Mouse (Mus musculus) adrenal gland (tissue): ENCODE data around the gene Nxt1.

Experiments used
- intact Hi-C: fragments of 180-260 bp; cut with DNase I; formaldehyde crosslinking; loops from one replicate; pipeline ENCODE4 v1.15.1; 2025

Gene Nxt1

DNA sequence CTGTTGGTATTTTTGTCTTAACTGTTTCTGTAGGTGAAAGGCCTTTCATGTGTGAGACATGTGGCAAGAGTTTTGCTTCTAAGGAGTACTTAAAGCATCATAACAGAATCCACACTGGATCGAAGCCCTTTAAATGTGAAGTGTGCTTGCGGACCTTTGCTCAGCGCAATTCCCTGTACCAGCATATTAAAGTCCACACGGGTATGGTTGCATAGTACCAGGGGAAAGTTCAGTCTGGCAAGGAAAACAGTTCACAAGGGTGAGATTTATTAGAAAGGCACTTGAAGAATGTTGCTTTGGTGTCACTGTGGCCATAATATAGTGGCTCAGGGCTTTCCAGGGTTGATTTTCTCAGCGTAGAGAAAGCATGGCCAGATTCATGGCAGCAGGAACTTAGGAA lies 15.6 kb downstream of the Nxt1 start:
- intact Hi-C loops = no loop called here

DNA sequence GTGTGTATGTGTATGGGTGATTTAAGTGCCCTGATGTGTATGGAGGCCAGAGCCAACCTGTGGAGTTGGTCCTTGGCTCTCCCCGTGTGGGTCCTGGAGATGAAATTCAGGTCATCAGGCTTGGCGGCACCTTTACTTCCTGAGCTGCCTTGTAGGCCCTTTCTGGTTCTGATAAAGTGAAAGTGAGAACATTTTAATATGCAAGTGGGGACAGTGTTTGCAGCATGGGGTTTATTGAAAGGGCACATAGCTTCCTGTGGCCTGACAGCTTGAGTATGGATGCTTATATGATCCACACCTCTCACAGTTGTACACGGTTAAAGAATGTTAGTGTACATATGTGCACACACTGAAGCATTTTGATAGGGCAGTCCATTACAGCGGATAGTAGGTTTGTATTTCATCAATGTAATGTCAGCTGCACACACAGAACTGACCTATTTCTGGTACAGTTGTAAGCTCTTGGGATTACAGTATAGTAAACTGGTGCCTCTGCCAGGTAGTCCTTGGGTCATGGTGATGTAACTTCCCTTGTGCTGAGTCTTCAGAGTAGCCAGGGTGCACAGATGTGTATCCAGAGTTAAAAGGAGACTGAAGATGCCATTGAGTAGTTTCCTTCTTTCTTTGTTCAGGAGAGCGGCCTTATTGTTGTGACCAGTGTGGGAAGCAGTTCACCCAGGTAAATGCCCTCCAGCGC lies 17.2 kb downstream of the Nxt1 start:
- intact Hi-C loops = no loop called here

GRCm38 (mm10) chr2:148690291-148690690 lies 17.9 kb downstream of the Nxt1 start:
- intact Hi-C loops = no loop called here

GRCm38 (mm10) chr2:148690781-148691180 lies 18.4 kb downstream of the Nxt1 start:
- intact Hi-C loops = no loop called here

- intact Hi-C loops = no loop called here
These were observed 26.2 kb downstream of the Nxt1 start for GRCm38 (mm10) chr2:148698571-148698970.

DNA sequence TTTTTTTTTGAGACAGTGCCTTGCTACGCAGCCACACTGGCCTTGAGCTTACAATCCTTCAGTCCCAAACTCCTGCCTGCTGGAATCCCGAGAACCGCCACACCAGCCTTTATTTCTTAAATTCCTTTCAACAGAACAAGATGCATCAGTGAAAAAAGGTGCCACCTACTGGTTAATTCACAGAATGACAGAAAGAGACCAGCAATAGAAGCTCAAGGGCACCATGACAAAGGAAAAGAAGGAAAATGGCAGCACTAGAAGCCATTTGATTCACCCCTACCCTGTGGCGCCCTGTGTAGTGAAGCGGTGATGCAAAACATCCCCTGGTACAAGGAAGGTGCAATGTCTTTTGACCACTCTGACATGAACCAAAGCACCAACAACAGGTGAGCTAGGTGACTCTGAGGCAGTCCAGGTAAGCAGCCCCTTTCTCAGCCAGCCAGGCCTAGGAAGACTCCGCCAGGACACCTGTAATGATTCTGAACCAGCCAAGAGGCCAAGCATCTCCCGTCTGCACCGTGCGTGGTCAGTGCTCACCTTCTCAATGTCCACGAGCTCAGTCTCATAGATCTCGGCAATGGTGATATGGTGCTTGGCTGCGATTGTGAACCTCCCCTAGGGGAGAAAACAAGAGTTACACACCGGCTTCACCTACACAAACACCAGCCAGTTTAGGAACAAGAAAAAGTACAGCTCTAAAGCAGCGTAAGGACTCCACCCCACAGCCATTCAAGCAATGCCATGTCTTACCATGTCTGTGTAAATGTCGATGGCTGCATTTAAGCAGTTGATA lies 34.2 kb downstream of the Nxt1 start:
- intact Hi-C loops = no loop called here

DNA sequence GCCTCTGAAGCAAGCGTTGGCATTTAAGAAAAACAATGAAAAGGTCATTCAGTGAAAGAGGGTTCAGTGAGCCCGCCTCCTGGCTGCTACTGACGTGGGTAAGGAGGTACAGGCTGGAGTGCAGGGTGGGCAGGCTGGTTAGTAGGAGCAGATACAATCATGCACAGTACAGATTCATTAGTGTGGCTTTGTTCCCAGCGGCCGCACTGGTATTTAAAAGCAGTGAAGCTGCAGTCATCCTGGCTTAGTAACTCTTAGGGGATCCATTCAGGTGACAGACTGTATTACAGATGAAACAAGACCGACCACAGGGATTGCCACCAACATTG lies 34.8 kb downstream of the Nxt1 start:
- intact Hi-C loops = no loop called here

DNA sequence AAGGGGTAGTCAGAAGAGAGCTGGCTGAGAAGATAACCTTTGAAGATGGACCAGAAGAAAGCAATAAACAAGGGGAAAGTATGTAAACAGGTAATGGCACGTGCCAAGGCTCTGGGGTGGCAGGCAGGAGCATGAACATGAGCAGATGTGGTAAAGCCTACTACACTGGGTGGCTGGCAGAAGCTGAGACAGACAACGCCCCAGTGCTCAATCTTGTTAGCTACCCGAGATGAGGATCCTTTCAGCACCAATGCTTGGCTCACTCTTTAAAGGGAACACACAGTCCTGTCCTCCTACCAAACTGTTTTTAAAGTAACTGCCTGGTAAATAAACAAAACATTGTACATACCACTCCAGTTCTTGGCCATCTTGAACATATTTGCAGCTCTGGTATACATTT lies 39.9 kb downstream of the Nxt1 start:
- intact Hi-C loops = no loop called here

DNA sequence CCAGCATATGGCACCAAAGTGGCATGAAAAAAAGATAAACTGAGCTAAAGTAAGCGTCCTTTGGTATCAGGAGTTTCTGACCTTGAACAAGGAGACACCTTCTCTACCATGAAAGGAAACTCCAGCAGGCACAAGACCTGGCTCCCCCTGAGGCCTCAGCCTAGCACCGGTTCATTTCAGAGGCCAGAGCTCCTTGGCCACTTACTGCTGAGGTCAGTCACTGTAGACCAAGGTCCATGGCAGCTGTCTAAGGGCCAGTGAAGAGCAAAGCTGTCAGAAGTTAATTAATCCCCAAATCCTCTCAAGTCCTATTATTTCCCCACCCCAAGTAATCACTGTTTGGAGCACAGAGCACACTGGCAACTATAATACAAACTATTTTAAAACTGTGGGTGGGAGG lies 44.7 kb downstream of the Nxt1 start:
- intact Hi-C loops = no loop called here

GRCm38 (mm10) chr2:148719271-148719995 lies 47.0 kb downstream of the Nxt1 start:
- intact Hi-C loops = no loop called here
